Mouse (Mus musculus) left cerebral cortex, adult 8-10 months (tissue): ENCODE measurements at regions not wholly inside any gene's neighbourhood (a gene's known extent, or its start where the extent isn't known, plus 50 kb on each side); places are given as distances from the start of the nearest gene placed in this dataset.

ENCODE experiments used
- DNase-seq, 2 experiments: peaks; one replicate each; pipeline ENCODE4 v3.0.0; 2022; ENCODE audit warnings: low spot score in 2 of 2

DNA sequence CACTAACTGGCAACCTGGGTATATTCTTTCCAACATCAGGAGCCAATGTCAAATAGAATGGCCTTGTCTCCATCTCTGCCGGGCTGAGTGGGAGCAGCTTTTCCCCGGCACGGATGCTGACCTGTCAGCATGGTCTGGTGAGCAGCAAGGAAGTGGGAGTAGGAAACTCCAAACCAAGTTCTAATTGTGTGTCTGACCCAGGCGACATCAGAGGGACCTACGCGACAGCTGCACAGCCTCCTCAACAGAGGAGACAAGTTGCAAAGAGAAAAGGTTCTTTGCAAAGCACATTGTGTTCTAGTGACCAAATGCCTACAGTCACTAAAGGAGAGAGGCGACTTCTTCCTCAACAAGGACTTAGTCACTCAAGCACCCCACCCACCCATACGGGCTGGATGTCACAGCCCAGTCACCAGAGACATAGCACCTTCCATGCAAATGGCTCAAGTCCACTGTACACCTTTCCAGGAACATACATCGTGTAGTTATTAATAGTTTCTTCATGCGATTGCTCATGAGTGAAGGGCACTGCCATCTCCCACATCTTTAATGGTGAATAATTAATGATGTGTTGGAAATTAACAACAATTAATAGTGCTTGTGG lies 334.8 kb upstream of the Hnrnpa3 start:
- DNase-seq = no peak

GRCm38 (mm10) chr2:75329598-75329997 lies 329.5 kb upstream of the Hnrnpa3 start:
- DNase-seq = no peak

DNA sequence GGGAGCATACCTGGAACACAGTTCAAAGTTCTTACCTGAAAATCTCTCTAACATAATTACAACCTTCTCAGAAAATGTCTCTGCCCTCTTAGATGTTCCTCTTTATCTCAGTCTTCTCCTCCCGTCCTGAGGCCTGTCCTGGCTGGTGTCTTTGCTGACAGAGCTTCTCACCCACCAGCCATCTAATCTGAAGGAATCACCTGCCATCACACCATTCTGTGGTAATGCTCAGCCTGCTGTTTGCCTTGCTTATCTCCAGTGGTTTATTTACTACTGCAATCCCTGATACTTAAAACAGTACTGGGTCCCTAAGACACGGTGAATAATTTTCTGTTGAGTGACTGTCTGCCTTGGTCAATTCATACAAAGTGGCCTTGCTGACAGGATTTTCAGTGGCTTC lies 317.8 kb upstream of the Hnrnpa3 start:
- DNase-seq = no peak

- DNase-seq = no peak
These were observed 317.3 kb upstream of the Hnrnpa3 start for GRCm38 (mm10) chr2:75341726-75342280.

DNA sequence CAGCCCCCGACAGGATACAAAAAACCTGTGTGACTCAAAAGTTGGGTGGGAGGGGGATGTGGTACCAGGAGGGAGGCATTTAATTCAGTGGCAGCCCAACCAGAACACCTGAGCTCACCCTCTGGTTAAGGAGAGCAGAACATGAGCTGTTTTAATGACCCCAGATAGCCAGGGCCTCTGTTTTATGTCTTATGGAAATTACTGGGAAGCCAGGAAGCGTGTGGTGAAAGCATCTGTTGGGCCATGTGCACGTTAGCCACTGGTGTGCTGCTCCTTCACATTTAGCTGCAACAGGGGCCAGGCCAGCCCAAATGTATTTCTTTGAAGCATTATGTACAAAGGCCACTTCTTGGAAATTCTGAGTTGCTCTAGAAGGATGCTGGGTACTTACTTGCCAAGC lies 308.2 kb upstream of the Hnrnpa3 start:
- no peak for DNase-seq

DNA sequence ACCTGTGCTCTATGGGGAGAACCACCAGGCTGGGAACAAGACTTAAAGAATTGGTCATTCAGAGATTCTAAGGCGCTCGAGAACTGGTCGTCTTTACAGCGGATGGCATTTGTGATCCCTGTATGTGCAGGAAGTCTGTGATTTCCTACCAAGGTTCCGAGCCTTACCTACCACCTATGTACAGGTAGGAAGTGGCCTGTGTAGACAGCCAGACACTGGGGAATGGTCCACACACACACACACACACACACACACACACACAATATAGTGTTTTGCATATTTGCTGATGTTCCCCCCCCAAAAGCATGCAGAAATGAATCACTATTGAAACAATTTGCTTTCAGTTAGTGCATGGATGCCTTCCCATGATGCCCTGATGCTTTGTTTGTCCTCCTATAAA lies 307.1 kb upstream of the Hnrnpa3 start:
- DNase-seq = no peak

DNA sequence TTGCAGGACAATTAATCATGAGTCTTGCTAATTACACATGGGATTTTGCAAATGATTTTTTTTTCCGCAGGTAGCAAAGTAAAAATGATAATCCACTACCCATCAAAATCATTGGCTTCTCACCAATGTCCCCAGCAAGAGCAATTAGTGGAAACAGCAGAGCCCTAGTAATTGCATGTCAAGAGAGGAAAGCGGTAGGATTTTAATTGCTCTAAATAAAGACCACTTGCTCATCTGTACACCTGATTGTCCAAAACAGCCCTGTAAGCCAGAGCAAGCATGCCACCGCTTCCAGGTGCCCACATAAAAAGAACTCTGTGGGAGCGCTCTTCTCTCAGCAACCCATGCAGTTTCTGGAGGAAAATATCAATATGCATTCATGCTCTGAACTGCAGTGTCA lies 306.5 kb upstream of the Hnrnpa3 start:
- DNase-seq = no peak

DNA sequence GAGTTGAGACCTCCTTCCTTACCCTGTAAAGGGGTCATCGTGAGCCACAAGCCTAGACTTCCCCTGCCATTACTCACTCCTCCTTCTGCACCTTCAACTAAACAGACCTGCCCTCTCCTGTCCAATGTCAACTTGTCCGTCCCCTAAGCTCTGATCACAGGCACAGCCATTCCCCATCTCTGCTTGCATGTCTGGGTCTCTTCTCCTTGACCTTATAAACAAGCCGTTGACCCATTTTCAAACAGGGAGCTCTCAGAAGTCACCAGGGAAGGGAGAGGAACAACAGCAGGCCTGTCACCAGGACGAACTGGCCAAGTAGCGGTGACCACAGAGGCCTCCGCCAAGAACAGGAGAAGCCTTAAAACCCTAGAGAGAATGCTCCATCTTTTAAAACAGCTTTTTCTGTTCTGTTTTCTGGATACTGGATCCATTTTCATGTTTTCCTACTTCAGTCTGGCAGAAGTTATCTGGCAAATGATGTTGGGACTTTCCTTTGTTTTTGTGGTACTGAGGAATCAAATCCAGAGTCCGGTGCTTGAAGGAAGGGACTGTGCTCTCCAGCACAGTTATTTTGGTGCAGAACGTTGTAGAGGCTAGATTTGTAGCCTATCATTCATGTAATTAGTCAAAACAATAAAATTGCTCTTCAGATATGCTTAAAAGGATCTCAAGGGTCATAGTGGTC lies 302.2 kb upstream of the Hnrnpa3 start:
- DNase-seq = no peak

DNA sequence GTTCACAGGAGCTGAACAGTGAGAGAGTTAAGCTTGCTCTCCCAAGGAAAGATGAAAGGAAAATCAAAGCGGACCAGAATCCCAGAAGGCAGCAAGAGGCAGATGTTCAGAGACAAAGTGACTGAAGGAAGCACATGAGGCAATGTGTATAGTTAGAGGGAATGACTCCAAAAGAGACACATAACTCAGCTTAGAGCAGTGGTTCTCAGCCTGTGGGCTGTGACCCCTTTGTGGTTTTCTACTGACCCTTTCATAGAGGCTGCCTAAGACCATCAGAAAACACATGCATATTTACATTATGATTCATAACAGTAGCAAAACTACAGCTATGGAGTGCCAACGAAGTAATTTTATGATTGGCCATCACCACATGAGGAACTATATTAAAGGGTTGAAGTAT lies 301.5 kb upstream of the Hnrnpa3 start:
- no peak for DNase-seq

GRCm38 (mm10) chr2:75360936-75361335 lies 298.1 kb upstream of the Hnrnpa3 start:
- DNase-seq = no peak

DNA sequence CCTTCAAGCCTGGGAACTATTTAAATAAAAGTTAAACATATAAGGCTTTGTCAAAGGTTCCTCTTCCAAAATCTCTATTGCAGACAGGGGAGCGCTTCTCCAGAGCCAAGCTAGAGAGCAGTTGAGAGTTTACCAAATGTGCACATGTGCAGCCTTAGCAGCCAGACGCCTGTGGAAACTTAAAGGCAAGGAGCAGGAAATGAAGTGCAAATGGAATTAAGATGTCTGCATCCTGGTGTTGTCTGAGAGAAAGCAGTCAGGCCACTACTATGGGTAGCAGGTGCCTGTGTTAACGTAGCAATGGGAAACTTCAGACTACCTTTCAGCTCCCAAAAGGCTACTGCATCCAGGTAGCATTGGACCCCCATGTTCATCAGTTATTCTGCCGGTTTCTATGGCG lies 282.4 kb upstream of the Hnrnpa3 start:
- DNase-seq = no peak

GRCm38 (mm10) chr2:75385551-75386263 lies 273.4 kb upstream of the Hnrnpa3 start:
- no peak for DNase-seq

DNA sequence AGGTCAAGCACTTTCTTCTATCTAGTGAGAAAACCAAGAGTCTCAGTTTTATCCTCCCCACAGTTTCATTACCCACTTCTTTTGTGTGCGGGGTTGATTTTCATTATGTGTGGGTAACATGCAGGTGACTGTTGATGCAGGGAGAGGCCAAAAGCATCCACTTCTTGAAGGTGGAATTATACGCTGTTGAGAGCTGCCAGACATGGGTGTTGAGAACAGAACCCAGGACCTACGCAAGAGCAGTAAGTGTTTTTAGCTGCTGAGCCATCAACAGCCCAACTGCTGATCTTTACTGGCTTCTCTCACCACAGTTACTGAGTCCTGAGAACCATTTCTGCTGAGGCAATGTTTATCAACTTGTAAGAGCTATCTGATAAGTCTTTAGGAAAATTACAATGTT lies 272.4 kb upstream of the Hnrnpa3 start:
- no peak for DNase-seq

GRCm38 (mm10) chr2:75392041-75392440 lies 267.0 kb upstream of the Hnrnpa3 start:
- DNase-seq = no peak

DNA sequence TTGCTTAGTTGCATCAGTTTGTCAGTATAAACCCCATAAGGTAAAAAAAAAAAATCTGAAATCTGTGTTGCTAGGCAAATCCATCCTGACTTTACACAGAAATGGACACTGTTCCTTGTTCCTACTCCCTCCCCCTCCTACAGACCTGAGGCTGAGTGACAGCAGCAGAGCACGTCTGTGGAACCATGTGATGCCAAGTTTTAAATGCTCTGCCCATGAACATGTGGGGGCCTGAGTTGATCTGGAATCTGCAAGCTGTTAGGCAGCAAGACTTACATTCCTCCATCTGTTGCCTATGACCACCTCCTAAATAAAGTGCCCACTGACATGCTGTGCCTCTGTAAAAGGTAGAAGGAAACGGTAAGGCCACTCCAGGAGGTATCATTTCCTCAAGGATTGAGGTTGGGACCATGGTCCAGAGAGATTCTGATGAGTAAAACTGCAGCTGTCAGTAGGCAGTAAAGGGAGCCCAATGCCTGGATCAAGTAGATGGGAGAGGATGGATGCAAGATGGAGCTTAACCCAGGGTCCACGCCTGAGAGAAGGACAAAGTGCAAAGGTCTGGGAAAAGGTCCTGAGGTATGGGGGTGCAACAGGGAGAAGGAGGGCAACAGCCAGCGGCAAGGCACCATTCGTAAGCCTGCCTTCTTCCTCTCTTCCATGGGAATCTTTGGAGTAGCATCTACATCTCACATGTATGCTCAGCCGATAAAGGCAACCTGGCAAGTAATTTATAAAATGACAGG lies 264.0 kb upstream of the Hnrnpa3 start:
- DNase-seq = no peak

DNA sequence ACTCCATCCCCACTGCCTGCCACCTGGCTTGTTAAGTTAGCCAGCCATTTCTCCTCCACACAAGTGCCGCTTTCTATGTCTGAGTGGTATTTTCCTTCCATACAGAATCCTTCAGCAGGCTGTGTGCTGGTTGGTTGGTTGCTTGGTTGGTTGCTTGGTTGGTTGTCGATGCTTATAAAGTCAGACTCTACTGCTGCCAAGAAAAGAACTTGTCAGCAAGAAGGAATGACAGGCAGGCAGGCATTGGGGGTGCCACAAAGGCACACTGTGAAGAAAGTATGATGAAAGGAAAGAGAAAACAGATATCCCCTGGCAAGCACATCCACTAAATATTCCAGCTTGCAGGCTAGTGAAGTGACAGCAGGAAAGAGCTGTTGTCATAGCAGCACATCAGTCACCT lies 263.0 kb upstream of the Hnrnpa3 start:
- no peak for DNase-seq

GRCm38 (mm10) chr2:75400291-75400870 lies 258.7 kb upstream of the Hnrnpa3 start:
- no peak for DNase-seq

DNA sequence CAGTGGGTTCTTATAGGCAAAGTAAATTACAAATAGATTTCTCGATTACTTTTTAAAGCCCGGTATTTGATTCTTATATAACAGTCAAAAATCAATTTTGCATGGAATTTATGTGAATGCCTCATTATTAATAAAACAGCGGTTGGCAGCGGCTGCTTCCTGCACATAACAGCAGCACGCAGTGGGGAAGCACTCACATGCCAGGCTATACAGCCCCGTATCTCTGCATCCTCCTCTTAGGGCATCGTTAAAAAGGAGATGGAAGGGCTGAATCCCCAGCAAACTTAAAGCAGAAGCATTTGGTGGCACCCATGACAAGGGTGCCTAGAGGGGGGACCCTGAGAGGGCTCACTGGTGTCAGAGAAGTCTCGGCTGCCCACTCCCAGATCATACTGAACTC lies 255.3 kb upstream of the Hnrnpa3 start:
- no peak for DNase-seq

DNA sequence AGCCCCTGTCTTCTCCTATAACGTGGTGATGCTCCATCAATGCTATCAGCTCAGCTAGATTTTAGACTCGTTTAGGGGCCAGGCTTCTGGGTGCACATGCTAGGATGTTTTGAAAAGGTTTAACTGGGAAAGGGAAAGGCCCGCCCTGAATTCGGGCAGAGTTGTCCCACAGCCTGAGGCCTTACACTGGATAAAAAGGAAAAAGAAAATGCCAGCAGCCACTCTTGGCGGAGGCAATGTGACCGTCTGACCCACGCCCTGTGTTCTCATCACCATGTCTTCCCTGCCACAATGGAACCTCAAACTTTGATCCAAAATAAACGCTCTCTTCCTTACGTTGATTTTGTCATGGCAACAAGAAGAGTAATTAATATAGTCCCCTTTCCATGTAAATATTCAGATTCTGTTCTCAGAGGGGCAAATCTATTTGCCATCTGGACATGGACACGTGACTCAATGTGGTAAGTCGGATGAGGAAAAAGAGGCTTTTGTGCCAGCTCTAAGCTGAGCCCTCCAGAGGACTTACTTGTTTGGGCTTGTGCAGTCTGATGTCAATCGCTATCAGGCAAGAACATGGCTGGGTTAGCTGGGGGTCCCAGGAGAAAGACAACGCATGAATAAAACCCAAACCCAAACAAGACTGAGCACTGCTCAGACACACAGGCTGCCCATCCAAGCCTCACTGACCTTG lies 253.4 kb upstream of the Hnrnpa3 start:
- no peak for DNase-seq

GRCm38 (mm10) chr2:75406721-75407455 lies 252.2 kb upstream of the Hnrnpa3 start:
- DNase-seq = no peak
